Mouse (Mus musculus): ENCODE measurements around the gene Fxyd6.

DNA sequence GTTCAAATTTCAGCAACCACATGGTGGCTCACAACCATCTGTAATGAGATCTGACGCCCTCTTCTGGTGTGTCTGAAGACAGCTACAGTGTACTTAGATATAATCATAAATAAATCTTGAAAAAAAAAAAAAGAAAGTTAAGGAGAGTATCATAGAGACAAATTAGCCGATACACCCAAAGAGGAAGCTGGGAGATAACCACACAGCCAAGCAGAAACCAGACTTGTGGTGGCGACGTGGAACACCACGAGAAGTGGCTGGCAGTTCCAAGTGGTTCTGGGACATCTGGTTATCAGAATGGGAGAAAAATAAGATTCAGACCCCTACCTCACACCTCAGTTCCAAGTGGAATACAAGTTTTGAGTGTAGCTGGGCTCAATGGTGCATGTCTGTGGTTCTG is 16.7 kb downstream of the Fxyd6 start:
- TF ChIP-seq CHD2 (IDR thresholded peaks at IDR 0.05; ENCODE audit: low read depth, low read length) (no peak), ZC3H11A (IDR thresholded peaks at IDR 0.05; ENCODE audit: borderline replicate concordance, low read depth, low read length) (no peak), HCFC1 (IDR thresholded peaks at IDR 0.05; ENCODE audit: borderline replicate concordance, insufficient read depth, low read length) (no peak), MAFK (IDR thresholded peaks at IDR 0.05; ENCODE audit: insufficient read depth, low read depth, low read length) (no peak)

Data from ES-E14 (cell line).